In genomic region chr10:122545029-122545428, GRCm38 (mm10) we compare ENCODE assay signal across 20 mouse cellular contexts.
"Had no signal": no experiment of that assay in that cellular context is flagged by ENCODE, and none has a peak within 500 bp of the region (broad histone marks: within the 10 kb centered on the region; RNA-seq: fewer than 3 reads in every experiment).

No protein-coding gene starts in this region.

- H3K36me3 ChIP-seq: limb, embryonic 10.5 days; limb, embryonic 12.5 days; limb, embryonic 13.5 days; limb, embryonic 15.5 days; liver, embryonic 12.5 days; liver, embryonic 13.5 days; liver, embryonic 15.5 days; lung, embryonic 15.5 days; midbrain, embryonic 10.5 days; midbrain, embryonic 12.5 days; midbrain, embryonic 13.5 days; midbrain, embryonic 15.5 days; neural tube, embryonic 12.5 days had no signal

- ATAC-seq: liver, embryonic 12.5 days; liver, postnatal 0 days; lung, postnatal 0 days had no signal

- H3K4me3 ChIP-seq: liver, embryonic 12.5 days; myocyte; neural tube, embryonic 12.5 days had no signal

- H3K27me3 ChIP-seq: limb, embryonic 12.5 days; limb, embryonic 13.5 days; limb, embryonic 15.5 days; liver, embryonic 12.5 days; liver, embryonic 13.5 days; liver, embryonic 15.5 days; lung, embryonic 15.5 days; megakaryocyte, embryonic 14.5 days; midbrain, embryonic 12.5 days; midbrain, embryonic 13.5 days; midbrain, embryonic 15.5 days; neural tube, embryonic 12.5 days had no signal

- DNase-seq: liver, embryonic 13.5 days had no signal

- H3K27ac ChIP-seq: limb, embryonic 10.5 days; limb, embryonic 12.5 days; limb, embryonic 13.5 days; limb, embryonic 15.5 days; liver, embryonic 12.5 days; liver, embryonic 13.5 days; liver, embryonic 14.5 days; liver, embryonic 15.5 days; lung, embryonic 15.5 days; macrophage; midbrain, embryonic 10.5 days; midbrain, embryonic 12.5 days; midbrain, embryonic 13.5 days; midbrain, embryonic 15.5 days; neural tube, embryonic 12.5 days had no signal

- H3K9ac ChIP-seq: limb, embryonic 12.5 days; limb, embryonic 13.5 days; limb, embryonic 15.5 days; liver, embryonic 12.5 days; liver, embryonic 13.5 days; liver, embryonic 14.5 days; liver, embryonic 15.5 days; liver, postnatal 0 days; lung, embryonic 14.5 days; lung, embryonic 15.5 days; midbrain, embryonic 12.5 days; midbrain, embryonic 13.5 days; midbrain, embryonic 15.5 days; neural tube, embryonic 12.5 days had no signal

- H3K4me1 ChIP-seq: limb, embryonic 10.5 days; limb, embryonic 12.5 days; liver, embryonic 12.5 days; liver, embryonic 13.5 days; liver, embryonic 15.5 days; lung, embryonic 15.5 days; megakaryocyte, embryonic 14.5 days; midbrain, embryonic 10.5 days; midbrain, embryonic 12.5 days; midbrain, embryonic 13.5 days; midbrain, embryonic 15.5 days; neural tube, embryonic 12.5 days had no signal

- H3K9me3 ChIP-seq: limb, embryonic 10.5 days; limb, embryonic 12.5 days; limb, embryonic 13.5 days; limb, embryonic 15.5 days; liver, embryonic 12.5 days; liver, embryonic 13.5 days; liver, embryonic 15.5 days; lung, embryonic 15.5 days; midbrain, embryonic 10.5 days; midbrain, embryonic 12.5 days; midbrain, embryonic 13.5 days; midbrain, embryonic 15.5 days; neural tube, embryonic 12.5 days had no signal
